Mouse (Mus musculus): Measurements from ENCODE around the gene Klhl22. TPM values are rescaled to one million over a fixed set of nuclear protein-coding genes. Genes with fewer than 3 reads are reported as not detected.
A peak's percentile ranks its signal among the peaks of the same experiment; 100 is the strongest.

Gene Klhl22
- polyA plus RNA-seq, 1 experiment, result 38.5 TPM

DNA sequence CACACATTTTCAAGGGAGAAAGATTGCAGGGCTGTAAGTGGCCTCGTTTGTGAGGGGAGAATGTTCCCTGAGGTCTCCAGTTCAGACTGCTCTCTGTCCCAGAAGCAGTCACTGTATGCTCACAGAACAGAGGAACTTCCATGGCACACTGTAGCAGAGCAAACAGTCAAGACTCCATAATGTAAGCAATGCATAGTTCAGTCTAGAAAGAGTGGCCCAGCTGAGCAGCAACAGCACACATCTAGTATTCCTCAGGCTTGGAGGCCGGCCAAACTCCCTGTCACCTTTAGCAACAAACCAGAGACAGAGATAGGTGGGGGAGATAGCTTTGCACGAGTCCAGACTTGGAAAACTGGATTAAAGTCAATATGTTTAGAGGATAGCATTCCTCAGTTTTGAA lies 6.4 kb upstream of the Klhl22 start:
- 16% methylated on average over 3 of the region's 3 CpGs for WGBS
- DNase-seq (ENCODE audit: low read depth, low spot score), result no peak

DNA sequence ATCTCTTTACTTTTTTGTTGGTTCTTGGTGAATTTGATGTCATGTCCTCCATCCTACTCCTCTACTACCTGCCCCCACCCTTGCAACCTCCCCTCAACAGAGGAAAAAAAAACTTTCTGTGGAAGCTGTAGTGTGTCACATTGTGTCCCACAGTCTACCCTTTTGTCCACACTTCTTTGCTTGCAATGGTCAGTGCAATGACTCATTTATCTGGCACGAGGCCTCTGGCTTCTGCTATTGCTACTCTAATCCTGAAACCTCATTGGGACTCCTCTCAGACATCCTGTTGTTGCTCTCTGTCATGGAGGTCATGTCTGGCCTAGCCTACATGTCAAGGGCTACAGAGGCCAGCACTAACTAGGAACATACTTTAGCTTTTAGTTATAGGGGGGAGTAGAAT lies 5.7 kb upstream of the Klhl22 start:
- 39% methylated on average over 1 of the region's 1 CpGs for WGBS
- DNase-seq (ENCODE audit: low read depth, low spot score), result no peak

DNA sequence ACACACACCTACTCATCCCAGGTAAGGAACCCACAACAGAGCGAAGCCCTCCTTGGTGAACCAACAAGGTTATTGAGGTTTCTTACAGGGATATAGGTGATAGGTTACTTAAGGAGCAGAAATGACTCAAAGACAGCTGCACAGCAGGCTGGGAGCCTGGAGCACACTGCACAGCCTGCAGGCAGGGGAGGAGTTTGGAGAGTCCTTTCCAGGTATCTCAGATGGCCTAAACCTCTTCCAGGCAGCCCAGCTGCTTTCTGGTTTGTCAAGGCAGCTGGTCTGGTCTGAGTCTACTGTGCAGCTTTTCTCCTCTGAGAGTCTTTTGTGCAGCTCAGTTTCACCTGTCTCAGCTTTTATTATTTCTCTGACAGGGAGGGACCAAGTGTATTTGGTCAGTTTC lies 1.7 kb upstream of the Klhl22 start:
- 46% methylated on average over 1 of the region's 1 CpGs for WGBS
- no peak for DNase-seq (ENCODE audit: low read depth, low spot score)

- 8% methylated on average over 9 of the region's 9 CpGs for WGBS
- DNase-seq (ENCODE audit: low read depth, low spot score), result peak; percentile 67
These were observed 516 bp upstream of the Klhl22 start for GRCm38 (mm10) chr16:17758902-17759301.

- 1% methylated on average over 54 of the region's 54 CpGs for WGBS
- no peak for DNase-seq (ENCODE audit: low read depth, low spot score)
These were observed 449 bp downstream of the Klhl22 start for GRCm38 (mm10) chr16:17759813-17760321.

DNA sequence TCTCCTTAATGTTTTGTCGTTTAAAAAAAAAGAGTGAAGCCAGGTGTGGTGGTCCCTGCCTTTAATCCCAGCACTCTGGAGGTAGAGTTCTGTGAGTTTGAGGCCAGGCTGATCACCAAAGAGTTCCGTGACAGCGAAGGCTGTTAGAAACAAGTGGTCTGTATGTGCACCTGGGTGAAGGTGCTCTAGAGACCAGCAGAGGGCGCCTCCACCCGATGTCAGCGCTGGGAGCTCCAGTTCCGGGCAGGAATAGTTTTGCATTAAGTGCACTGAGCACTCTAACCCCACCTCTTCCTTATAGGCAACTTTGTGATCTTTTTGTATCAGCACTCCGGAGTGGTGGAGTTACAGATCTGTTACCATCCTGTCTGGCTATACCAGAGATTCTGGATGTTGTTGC lies 1.2 kb downstream of the Klhl22 start:
- WGBS, result 49% methylated on average over 8 of the region's 8 CpGs
- no peak for DNase-seq (ENCODE audit: low read depth, low spot score)

DNA sequence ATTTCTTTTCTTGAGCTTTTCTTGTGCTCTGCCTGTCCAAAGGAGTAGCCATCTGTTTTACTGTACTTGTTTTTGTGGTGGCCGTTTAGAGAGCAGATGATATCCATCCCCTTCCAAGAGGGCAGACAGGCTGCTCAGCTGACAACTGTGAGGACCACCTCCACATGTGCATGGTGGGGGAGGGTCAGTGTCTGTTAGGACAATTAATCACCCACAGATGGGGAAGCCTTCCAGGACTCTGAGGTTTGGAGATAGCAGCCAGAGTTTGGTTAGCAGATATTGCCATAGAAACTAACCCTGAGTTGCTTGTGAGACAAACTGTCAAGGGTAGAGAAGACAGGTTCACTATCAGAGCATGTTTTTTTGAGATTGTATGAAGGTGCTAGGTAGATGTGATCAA lies 1.7 kb downstream of the Klhl22 start:
- no peak for DNase-seq (ENCODE audit: low read depth, low spot score)
- 53% methylated on average over 1 of the region's 1 CpGs for WGBS

GRCm38 (mm10) chr16:17764108-17764511 lies 4.7 kb downstream of the Klhl22 start:
- 37% methylated on average over 4 of the region's 4 CpGs for WGBS
- no peak for DNase-seq (ENCODE audit: low read depth, low spot score)

DNA sequence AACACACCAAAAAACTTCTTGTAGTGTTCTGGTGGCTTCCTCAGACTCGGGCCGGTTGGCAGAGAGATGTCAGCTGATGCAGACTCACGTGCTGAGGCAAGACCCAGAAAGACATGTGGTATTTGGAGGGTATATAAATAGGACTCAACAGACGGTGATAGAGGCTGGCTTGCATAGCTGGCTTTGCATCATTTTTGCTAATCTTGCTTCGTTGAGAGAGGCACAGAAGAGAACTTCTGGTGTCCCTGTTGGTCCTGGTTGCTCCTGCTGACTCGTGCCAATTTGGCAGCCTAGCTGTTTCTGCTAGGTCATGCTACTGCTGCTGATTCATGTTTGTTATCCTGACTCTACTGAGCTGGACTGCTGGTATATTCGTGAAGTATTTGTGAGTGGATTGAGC lies 9.4 kb downstream of the Klhl22 start:
- 71% methylated on average over 7 of the region's 7 CpGs for WGBS
- DNase-seq (ENCODE audit: low read depth, low spot score), result no peak

GRCm38 (mm10) chr16:17771117-17771865 lies 11.9 kb downstream of the Klhl22 start:
- DNase-seq (ENCODE audit: low read depth, low spot score), result no peak
- 58% methylated on average over 4 of the region's 4 CpGs for WGBS

DNA sequence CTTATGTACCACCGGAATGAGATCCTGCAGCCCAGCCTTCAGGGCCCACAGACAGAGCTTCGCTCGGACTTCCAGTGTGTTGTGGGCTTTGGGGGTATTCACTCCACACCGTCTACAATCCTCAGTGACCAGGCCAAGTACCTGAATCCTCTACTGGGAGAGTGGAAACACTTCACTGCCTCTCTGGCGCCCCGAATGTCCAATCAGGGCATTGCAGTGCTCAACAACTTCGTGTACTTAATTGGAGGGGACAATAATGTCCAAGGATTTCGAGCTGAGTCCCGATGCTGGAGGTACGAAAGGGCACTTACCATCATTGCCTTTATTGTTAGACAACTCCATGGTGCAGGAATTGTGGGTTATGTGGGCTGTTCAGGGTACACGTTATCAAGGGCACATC lies 17.4 kb downstream of the Klhl22 start:
- DNase-seq (ENCODE audit: low read depth, low spot score), result no peak
- 68% methylated on average over 11 of the region's 11 CpGs for whole genome bisulfite sequencing

DNA sequence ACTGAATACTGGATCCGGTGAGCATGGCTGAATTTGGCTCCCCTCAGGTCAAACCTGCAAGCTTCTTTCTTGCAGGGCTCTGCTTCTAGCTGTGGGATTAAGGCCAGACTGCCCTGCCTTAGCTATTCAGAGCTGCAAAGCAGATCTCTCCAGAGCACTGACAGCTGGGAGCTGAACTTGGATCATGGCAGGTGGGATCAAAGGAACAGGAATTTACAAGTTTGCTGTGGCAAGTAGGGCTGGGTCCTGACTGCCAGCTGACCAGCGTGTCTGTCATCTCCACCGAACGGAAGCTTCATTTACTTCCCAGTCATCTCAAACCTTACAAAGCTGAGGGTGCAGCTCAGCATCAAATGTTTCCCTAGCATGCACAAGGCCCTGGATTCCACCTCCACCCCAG lies 18.8 kb downstream of the Klhl22 start:
- DNase-seq (ENCODE audit: low read depth, low spot score), result no peak
- WGBS, result 73% methylated on average over 4 of the region's 4 CpGs

DNA sequence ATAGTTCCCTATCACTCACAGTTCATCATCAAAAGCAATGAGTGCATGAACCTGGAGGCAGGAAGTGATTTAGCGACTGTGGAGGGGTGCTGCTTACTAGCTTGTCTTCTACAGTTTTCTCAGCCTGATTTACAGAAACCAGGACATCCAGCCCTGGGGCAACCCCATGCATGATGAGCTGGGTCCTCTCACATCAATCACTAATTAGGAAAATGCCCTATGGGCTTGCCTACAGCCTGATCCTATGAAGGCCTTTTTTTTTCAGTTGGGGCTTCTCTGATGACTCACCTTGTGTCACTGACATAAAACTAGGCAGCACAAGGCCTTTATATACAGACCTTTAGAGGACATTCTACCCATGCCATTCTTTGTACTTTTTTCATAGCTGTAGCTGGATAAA lies 20.3 kb downstream of the Klhl22 start:
- whole genome bisulfite sequencing, result 90% methylated on average over 1 of the region's 1 CpGs
- DNase-seq (ENCODE audit: low read depth, low spot score), result no peak

GRCm38 (mm10) chr16:17785337-17785736 lies 25.9 kb downstream of the Klhl22 start:
- no peak for DNase-seq (ENCODE audit: low read depth, low spot score)
- 64% methylated on average over 3 of the region's 3 CpGs for WGBS

GRCm38 (mm10) chr16:17792728-17793127 lies 33.3 kb downstream of the Klhl22 start:
- WGBS, result 86% methylated on average over 3 of the region's 3 CpGs
- no peak for DNase-seq (ENCODE audit: low read depth, low spot score)

DNA sequence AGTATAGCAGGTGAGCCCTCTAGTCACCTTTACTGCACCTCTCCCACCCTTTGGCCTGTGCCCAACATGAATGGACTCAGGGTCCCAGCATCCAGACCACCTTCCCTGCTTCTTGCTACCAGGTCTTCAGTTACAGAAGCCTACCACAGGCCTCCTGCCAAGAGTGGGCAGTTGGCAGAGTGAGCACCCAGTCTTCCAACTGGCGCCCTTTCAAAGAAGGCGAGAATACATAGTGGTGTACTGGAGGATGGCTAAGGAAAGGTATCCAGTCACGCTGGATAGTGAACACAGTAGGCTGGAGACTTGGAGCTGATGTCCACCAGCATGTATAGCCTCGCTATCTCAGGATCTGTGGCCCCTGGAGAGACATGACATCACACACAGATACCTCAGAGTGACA lies 34.6 kb downstream of the Klhl22 start:
- no peak for DNase-seq (ENCODE audit: low read depth, low spot score)
- 91% methylated on average over 4 of the region's 4 CpGs for WGBS

- WGBS, result 70% methylated on average over 5 of the region's 5 CpGs
These were observed 36.2 kb downstream of the Klhl22 start for GRCm38 (mm10) chr16:17795643-17796042.

GRCm38 (mm10) chr16:17796519-17796918 lies 37.1 kb downstream of the Klhl22 start:
- DNase-seq (ENCODE audit: low read depth, low spot score), result no peak

More at GRCm38 (mm10) chr16:17795643-17796042, 36.2 kb downstream of the Klhl22 start:
- no peak for DNase-seq (ENCODE audit: low read depth, low spot score)

GRCm38 (mm10) chr16:17796971-17797811 lies 37.8 kb downstream of the Klhl22 start, which contains the start of gene Scarf2:
Scarf2 (plus strand) TSS chr16:17797282.
- DNase-seq (ENCODE audit: low read depth, low spot score), result no peak
- 5% methylated on average over 79 of the region's 81 CpGs for WGBS

- no peak for DNase-seq (ENCODE audit: low read depth, low spot score)
These were observed 38.4 kb downstream of the Klhl22 start for GRCm38 (mm10) chr16:17797812-17798311.

More at GRCm38 (mm10) chr16:17797812-17798311, 38.4 kb downstream of the Klhl22 start:
- 7% methylated on average over 29 of the region's 29 CpGs for WGBS
